Mouse (Mus musculus): Measurements from ENCODE around the gene Rxylt1. TPM values are rescaled to one million over a fixed set of nuclear protein-coding genes. Genes with fewer than 3 reads are reported as not detected.

Rxylt1 gene
- 52.2 TPM for polyA plus RNA-seq (2014; fragmentation: Illumina TruSeq; extraction: RNeasy Lipid Tissue Mini Kit (QIAGEN cat#74804); ENCODE audit: low read depth, low replicate concordance)

GRCm38 (mm10) chr10:122096980-122097844 lies at the start of gene Rxylt1:
Rxylt1 (minus strand) TSS chr10:122097371.

DNA sequence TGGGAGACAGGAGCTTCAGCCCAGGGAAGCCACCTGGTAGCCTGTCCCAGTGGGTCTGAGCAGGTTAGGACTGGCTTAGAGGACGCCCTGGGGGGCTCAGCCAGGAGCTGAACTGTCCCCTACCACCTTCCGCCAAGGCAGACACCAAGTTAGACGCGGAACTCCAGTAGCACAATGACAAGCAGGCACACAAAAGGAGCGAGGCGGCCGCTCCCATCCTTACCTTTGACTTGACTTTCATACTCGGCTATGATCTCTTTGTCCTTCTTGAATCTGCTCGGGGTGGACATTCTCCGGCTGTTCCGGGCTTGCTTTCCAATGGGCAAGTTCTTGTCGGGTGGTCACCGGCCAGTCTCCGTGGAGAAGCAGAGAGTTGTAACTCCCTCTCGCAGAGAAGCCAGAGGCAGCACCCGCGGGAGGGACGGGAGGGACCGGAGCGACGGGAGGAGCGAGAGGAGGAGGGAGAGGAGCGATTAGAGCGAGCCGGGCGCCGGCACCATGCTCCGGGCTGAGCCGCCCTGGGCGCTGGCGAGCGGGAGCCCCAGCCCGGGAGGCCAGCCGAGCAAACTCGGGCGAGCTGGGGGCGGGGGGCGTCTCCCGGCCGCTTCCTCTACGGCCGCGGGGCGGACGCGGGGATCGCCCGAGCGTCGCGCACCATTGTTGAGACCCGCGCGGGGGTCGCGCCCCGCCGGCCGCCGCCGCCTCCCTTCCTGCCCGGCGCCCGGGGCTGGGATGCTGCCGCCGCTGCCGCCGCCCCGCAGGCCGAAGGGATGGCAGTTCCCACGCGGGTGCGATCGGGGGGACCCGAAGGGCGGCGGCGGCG lies 50.1 kb downstream of the Rxylt1 start, which contains the start of gene Srgap1:
TSS of gene Srgap1 (minus strand) at position 412 of the 823 bp plus-strand sequence.

Other genes starting within 250 kb of the Rxylt1 start
- gene Srgap1, start 50.1 kb downstream of the Rxylt1 start, polyA plus RNA-seq (2014; fragmentation: Illumina TruSeq; extraction: RNeasy Lipid Tissue Mini Kit (QIAGEN cat#74804); ENCODE audit: low read depth, low replicate concordance): 0.32 TPM

Measured in liver, adult 10 weeks (tissue).